Mouse (Mus musculus) cerebellum, postnatal 10 days (tissue): ENCODE results near the gene Nme8.
A peak's percentile ranks its signal among the peaks of the same experiment; 100 is the strongest.

ENCODE experiments used
- DNase-seq, 2 experiments: peaks; one replicate each; pipeline ENCODE4 v3.0.0; 2021; ENCODE audit warnings: mixed read lengths in 2 of 2

Nme8 gene

DNA sequence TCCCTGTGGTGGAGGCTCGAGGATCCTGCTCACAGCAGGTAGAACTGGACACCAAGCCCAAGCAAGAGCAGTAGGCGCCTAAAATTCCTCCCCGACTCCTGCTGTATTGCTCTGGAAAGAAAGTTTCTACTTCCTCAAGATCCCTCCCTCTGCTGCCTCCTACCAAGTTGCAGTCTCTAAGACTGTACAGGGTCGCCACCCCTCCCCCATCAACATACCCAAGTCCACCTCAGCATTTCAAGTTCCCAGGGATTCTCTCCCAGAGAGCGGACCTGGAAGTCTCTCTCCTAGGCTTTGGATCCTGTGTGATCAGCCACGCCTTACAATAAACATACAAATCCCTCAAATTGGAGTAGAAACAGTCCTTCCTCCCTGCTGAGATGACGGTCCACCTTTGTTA lies at the start of gene Nme8:
Nme8 (minus strand) TSS at position 5 of the 400 bp plus-strand sequence.
- no peak for DNase-seq

DNA sequence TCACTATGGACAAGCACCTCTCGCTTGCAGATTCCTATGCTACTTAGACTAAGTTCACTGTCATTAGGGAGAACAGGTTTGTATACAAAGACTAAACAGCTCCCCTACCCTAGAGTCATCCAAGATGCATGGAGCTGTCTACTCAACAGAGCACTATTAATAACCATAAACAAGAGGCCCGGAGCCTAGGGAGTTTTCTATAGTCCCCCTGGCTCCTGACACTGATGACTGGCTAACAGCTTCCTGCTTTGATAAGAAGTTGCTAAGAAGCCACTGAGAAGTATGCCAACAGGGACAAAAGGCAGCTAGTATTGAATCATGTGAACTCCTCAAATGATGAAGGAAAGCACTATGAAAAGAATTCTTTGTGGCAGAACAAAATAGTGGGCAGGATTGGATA lies 48.1 kb upstream of the Nme8 start:
- DNase-seq, result no peak

DNA sequence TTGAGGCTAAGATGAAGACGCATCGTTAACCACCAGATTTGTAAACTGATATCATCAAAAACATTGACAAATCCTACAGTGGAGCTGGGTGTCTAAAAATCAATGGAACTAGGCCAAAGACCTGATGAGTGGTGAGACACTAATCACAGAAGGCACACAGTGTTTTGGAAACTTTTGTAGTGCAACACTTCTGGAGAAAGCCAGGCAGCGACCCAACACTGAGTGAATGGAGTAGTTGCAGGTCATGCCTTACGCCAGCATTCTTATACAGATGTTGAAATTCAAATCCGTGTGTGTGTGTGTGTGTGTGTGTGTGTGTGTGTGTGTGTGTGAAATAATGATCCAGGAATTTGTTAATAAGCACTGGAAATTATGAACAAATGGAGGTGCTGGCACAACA lies 46.9 kb upstream of the Nme8 start:
- no peak for DNase-seq

DNA sequence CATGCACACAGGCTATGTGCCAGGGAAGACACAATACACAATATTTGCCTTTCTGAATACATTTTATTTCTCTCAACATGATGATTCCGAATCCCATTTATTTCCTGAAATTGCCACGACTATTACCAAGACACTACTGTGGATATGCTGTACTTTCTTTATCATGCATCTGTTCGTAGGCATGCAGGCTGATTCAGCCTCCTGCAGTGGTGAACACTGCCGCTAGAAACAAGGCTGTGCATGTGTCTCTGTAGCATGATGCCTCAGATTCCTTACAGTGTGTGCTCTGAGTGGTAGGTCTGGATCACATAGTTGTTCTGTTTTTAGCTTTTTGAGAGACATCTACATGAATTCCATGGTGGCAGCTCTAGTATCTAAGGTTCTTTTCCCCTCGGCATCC lies 37.0 kb upstream of the Nme8 start:
- no peak for DNase-seq

DNA sequence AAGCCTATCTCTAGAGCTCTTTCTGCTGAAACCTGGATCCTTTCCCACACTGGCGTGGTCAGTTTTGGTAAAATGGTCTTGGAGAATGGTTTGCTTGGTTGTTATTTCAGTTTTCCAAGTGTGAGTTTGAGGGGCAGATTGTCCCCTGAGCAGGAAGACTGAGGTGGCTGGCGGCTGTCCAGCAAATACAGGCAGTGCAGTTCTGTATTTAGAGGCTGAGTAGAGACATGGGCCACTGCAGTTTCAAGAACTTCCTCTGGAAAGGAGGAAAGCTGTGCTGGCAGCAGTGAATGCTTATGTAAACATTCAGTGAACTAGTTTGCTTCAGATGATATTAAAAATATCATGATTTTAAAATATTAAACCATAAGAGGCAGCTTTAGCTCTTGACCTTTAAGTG lies 33.2 kb upstream of the Nme8 start:
- peak; percentile 15 to 20 for DNase-seq

DNA sequence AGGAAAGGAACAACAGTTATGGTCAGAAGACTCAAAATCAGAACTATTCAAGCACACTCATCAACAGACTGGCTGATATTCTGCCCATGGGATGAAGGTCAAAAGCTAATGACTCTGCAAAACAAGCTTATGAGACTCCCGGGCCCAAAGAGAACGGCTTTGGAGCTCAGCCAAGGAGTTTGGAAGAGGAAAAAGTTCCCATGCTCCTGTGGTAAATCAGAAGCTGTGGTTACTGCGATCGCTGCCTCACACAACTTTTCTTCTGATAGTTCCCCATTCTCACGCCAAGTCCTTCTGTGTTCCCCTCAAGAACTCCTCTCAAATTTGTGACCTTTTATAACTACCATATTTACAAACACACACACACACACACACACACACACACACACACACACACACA lies 21.4 kb upstream of the Nme8 start:
- DNase-seq, result peak; percentile 35 to 42

DNA sequence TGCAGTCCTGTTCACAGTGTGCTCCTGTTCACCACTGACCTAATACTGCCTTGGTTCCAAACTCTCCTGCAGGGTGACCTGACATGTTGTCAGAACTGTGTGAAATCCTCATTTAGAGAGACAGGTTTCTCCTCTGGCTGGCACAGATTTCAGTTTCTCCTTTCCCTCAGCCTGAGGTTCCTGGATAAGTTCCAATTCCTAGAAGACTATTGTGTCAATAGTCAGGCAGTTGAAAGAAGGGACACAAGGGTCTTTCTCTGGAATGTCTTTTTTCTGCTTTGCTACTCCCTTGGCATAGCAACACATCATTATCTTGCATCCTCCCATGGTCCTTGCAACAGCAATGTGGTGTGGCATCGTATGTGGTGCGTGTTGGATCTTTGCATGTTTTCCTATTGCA lies 19.6 kb upstream of the Nme8 start:
- DNase-seq, result peak in 1 of 2 experiments; percentile 4

DNA sequence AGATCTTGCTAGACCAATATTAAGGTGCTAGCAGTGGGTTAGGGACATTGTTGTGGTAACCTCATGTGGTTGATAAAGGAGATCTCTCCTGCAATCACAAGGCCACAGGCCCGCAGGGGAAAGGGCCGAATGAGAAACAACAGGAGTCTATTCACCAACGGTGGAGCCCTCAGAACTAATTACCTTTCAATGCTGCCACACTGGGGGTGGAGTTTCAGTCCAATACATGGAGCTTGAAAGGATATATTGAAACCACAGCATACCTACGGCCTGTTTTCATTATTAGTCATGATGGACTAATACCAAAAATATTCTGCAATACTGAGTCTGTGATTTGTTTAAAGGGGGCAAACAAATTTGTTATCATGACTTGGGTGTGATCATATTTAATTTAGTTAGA lies 6.2 kb upstream of the Nme8 start:
- no peak for DNase-seq

DNA sequence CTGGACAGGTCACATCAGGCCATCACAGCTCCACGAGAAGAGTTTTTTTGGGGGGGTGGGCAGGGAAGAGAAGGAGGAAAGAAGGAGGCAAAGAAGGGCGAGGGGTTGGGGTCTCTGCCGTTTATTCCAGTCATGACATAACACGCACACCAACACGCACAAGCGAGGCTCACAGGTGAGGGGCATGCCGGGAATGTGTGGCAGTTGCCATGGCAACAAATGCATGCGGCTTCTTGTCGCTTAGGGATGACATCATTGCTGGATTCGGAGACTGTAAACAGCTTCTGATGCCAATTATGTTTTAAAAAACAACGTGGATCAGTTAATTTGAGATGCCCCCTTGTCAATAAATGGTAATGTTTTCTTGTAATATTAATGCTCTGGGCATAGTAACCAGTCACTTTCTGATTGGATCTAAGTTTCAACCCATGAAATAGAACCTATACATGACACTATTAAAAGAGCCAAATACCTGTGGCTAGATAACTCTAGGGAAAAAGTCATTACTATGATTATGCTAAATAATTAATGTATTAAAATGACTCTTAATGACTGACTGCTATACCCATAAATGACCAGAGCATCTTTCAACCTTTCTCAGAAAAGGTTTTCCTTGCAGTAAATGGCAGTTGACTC lies 4.0 kb upstream of the Nme8 start:
- peak; percentile 80 for DNase-seq

DNA sequence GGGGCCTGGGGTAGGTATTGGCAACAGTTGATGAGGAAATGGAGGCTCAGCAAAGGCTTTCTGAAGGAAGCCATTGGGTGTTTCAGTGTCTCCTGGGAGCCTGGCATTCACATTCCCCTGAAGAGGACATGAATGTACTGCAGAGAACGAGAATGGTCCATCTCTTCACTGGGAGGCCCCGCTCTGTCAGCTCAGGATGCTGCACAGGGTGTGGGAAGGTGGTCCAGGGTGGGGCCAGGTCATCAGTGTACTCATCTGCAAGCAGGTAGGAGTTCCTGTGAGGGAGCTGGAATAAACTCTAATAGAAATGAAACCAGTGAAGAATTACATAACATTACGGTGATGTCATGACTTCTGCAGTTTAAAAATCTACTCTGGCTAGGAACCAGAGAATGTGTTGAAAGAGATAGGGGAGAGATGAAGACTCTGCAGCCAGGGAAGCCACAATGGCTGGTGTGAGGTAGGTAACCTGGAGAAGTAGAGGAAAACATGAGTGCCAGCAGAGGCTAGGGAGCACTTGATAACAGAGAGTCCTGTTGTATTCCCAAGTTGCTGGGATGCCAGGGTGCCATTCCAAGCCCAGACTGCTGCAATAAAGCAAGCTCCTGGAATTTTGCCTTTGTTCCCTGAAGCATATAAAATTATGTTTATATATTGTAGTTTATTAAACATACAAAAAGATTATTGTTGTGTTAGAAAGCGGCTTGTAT lies 3.3 kb upstream of the Nme8 start:
- no peak for DNase-seq

DNA sequence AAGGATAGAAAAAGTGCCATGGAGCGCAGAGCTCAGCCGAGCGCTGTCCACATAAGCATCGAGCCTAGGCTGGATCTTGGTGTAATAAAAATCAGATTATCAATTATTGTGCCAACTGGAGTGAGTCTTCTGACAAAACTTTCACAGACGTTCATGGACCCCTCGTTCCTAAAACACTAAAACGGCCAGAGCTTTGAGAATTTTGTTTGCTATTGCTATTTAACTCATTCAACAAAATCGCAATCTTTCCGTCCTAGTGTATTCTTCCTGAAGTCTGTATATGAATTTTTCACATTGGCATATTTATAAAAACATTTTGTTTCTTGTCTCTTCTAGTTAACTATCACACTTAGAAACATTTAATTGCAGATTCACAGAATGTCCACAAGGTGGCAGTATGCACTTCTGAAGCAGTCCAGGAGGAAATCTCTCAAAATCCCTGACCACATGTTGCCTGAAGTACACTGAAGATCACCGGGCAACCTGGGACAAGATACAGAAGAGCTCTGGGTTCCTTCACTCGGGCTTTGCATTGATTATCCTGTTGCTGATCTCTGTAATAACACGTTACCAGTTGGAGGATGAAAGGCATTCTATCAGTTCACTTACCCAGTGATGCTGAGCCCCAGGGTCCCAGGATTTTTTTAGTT lies 1.1 kb upstream of the Nme8 start:
- DNase-seq, result peak; percentile 30 to 62

DNA sequence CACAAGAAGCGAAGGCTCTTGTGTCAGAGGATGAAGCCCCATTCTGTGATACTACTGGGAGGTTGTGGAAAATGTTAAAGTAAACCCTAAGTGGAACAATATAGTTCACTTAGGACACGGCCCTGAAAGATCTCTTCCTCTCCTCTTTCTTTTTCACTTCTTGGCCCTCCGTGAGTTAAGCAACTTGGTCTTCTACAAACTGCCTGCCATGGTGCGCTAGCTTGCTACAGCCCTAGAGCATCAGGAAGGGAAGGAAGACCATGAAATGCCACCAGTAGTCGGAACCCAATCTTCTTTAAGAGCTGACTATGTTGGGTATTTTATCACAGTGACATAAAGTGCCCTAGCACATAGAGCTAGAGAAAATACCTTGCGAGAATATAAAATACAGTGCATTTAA lies 7.2 kb downstream of the Nme8 start:
- DNase-seq, result no peak

DNA sequence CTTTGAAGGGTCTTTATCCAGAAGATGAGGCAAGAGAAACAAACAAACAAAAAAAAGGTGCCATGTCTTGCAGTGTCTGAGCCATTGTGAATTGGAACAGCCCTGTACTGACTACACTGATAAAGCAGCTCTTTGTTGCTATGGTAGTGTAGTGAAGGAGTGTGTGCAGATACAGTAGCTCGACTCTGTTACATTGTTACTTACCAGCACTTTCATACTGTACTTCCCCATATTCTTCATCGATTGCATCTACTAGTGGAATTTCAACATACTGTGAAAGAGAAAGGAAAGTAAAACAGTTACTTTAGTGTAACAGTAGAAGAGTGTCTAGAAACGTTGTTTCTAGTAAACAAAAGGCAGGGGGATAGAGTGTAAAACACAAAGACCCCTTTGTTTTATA lies 7.6 kb downstream of the Nme8 start:
- no peak for DNase-seq

DNA sequence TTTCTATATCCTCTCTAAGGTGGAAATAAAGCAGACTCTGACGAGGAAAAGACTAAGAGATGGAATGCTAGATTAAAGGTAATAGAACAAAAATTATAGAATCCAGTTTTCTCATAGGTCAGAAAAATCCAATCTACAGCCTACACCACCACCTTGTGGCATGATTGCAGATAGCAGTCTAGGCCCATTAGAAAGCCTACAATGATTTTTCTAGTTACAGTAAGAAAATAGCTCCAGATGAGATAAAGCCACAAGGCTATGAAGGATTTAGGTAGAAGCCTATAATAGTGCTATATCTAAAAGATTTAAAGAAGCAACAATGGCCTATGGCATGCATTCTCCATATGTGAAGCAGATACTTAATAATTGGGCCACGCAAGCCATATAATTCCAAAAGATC lies 13.6 kb downstream of the Nme8 start:
- DNase-seq, result peak; percentile 75 to 77

DNA sequence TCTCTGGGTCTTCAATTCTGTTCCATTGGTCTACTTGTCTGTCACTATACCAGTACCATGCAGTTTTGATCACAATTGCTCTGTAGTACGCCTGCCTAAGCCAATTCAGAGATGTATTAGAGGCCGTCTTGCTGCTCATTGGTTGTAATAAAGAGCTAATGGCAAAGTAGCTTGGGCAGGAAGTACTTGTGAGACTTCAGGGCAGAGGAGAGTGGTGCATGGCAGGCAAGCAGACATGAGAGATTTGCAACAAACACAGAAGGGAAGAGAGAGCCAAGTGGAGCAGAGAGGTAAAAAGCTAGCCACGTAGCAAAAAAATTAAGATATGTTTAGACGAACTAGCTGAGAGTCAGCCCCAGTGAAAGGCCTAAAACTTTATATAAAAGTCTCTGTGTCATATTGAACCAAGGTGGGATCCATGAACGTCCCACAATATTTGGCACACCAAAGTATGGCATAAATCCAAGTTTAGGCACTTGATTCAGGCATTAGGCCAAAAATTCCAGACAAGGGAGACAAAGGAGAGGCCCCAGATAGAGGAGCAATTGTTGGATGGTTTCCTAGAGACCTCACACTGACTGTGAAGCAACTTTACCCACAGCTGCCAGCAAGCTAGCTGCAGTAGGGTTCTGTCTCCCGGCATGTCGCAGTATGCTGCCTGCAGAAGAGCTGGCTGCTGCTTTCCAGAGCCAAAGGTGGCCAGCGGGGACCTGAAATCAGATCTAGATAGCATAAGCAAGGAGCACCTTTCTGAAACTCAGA lies 14.5 kb downstream of the Nme8 start:
- peak; percentile 61 to 68 for DNase-seq

DNA sequence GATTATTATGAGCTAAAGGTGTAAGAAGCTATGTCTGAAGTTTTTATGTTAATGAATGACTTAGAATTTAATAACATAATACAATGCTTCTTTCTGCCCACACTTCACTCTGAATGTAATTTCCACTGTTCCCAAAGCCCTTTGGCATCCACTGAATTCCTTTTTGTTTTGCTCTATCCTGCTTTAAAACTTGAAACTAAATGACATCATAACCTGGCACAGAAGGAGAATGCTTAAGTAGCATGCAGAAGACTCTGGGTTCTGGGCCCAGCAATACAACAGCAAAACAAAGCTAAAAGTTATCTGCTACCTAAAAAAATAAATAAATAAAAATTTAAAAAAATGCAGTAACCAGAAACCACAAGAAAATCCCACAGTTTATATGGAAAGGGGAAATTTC lies 23.0 kb downstream of the Nme8 start:
- DNase-seq, result no peak

DNA sequence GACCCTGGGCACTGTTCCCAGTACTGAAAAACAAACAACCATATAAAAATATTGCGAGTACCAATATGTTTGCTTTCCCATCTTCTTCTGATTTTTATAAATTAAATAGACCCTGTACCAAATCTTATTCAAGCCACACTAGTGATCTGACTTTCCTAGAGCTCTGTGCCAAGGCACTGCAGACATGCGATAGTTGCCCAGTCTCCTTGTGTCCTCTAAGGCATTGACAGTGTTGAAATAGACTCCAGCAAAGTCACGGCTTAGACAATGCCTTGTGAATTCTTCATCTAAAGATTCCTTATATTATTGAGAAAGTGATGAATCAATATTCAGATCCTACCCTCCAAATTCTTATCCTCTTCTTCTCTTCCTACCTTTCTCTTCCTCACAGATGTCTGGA lies 23.6 kb downstream of the Nme8 start:
- no peak for DNase-seq

DNA sequence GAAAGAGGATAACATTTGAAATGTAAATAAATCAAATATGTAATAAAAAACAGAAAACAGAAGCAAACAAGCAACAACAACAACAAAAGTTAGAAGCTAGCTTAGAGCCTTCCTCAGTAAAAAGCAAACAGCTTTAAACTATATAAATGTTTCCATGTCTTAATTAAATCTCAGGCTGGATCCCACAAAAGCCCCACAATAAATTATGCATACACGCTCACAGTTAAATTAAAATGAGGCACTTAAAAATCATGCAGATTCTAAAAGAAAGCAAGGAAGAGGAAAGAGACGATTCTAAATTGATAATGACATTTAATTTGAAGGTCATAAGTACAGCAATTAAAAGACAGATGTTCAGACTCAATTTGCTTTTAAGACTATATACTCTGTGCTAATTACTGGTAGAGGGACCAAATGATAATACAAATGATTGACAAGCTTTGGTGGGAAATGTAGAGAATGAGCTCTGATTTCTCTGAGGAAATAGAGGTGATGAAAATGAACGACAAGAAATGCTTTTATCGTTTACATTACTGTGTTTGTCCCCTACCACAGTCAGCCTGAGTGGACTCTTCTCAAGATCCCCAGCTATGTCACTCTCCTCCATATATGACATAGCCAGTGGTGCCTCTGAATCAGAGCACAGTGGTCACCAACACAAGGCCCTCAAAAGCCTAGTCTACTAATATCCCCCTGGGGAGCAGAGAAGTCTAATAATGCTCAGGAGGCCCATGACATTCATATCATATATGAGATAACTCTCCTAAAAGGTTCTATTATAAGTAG lies 29.0 kb downstream of the Nme8 start:
- no peak for DNase-seq

DNA sequence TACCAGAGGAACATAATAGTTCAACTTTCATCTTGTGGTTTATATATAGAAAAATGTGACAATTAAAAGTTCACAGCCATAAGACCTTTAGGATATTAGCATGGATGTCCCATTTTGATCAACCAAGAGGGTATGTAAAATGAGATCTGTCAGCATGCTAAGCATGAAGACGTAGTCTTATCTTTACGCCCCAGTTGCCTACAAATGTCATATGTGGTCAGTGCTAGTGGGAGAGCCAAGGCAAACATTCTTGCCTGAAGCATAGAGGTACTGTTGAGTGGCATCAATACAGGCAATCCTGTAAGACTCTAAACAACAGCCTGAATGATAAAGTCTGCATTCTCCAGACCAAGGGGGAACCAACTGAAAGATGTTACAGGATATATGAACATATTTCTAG lies 45.2 kb downstream of the Nme8 start:
- DNase-seq, result no peak

DNA sequence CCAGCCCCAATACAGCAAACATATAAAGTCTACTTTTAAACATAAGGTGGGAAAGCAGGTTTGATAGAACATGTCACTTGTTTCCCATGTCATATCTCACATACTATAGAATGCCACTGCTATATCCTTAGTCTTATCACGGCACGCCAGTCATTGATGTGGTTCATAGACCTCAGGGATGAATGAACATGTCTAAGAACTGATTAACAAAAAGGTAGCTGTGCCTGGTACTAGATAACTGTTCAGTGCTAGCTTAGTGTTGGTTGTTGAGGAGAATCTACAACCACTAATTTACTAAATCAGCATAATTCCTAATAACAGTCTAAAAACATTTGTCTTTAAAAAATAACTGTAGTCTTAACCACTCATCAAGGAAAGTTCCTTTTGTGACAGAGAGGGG lies 47.8 kb downstream of the Nme8 start:
- no peak for DNase-seq

DNA sequence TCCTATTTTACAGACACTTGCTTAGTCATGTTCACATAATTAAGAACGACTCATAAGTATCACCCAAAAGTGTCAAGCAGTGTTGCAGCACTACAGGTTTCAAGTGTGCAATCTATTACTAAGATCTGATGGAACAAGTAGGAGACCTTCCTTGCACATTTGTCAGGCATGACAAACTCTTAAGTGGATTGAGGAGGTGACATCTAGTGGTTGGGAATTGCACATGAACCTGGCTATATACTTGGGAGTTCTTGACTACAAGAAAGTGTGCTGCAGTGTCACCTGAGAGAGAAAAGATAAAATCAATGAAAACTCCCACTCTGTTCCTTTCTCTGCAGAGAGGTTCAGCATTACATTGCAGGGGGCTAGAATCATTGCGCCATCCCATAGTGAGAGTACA lies 53.4 kb downstream of the Nme8 start:
- peak in 1 of 2 experiments; percentile 30 for DNase-seq

DNA sequence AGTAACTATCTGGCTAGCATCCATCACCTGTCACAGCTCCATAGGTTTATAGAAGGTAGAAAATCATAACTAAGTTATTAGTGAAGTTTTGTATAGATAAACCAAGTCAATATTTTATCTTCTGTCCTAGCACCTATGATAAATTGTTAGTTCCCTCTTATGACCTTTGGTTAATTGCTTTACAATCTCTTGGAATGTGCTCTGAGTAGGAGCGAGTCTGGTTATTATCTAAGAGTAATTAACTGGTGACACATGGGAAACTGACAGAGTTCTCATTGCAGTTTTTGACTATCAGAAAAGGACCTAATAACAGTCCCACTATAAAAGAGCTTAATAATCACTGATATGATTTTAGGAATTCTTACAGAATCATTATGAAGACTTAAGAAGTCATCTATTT lies 54.1 kb downstream of the Nme8 start:
- DNase-seq, result no peak
